Mouse (Mus musculus) kidney, adult 10 weeks (tissue): Measurements from ENCODE around the gene Arl9. TPM values are rescaled to one million over a fixed set of nuclear protein-coding genes. Genes with fewer than 3 reads are reported as not detected.

ENCODE experiments used
- polyA plus RNA-seq: library from polyadenylated mRNA; stranded (reverse); fragments of 350-450 nt; fragmentation: Illumina TruSeq; extraction: RNeasy Lipid Tissue Mini Kit (QIAGEN cat#74804); gene quantifications from one replicate; pipeline ENCODE4 v1.2.3, GENCODE M21; 2014; ENCODE audit warnings: low read depth, low replicate concordance

Arl9 gene
- not detected for polyA plus RNA-seq

GRCm38 (mm10) chr5:77004051-77004821, at the start of gene Arl9:
Gene Arl9 (plus strand): TSS chr5:77004055.

GRCm38 (mm10) chr5:76974554-76975285, 29.1 kb upstream of the Arl9 start, which contains the start of gene Srp72:
Gene Srp72 (plus strand): TSS chr5:76974683.

GRCm38 (mm10) chr5:77015544-77016482, 12.0 kb downstream of the Arl9 start, which contains the start of gene Thegl:
Gene Thegl (plus strand): TSS chr5:77016023.

Other genes with a start within 250 kb of the Arl9 start
- gene Aasdh, start 98.5 kb upstream of the Arl9 start, polyA plus RNA-seq: 23.5 TPM
- gene Paics, start 52.7 kb upstream of the Arl9 start, polyA plus RNA-seq: 460 TPM
- 68.3 TPM for gene Ppat, start 52.5 kb upstream of the Arl9 start, polyA plus RNA-seq
- gene Srp72, start 29.4 kb upstream of the Arl9 start, polyA plus RNA-seq: 134 TPM
- gene Thegl, start 12.0 kb downstream of the Arl9 start, polyA plus RNA-seq: not detected
- gene Hopx, start 111.1 kb downstream of the Arl9 start, polyA plus RNA-seq: 8.4 TPM
- not detected for gene Spink2, start 207.4 kb downstream of the Arl9 start, polyA plus RNA-seq